Mouse (Mus musculus): ENCODE data around the gene Mttp. TPM values are rescaled to one million over a fixed set of nuclear protein-coding genes. Genes with fewer than 3 reads are reported as not detected.

Mttp gene
- total RNA-seq, 2 experiments from 2014 or later = 4.8 to 5.9 TPM

GRCm38 (mm10) chr3:138096263-138097028, 48.3 kb downstream of the Mttp start:
- DNase-seq (ENCODE audit: low spot score) = no peak
- intact Hi-C loops (cut with DNase I) = no loop called here

- DNase-seq (ENCODE audit: low spot score) = no peak
- intact Hi-C loops (cut with DNase I) = no loop called here
These were observed 49.0 kb downstream of the Mttp start for GRCm38 (mm10) chr3:138095718-138096117.

- intact Hi-C loops (cut with DNase I) = no loop called here
These were observed 49.5 kb downstream of the Mttp start for GRCm38 (mm10) chr3:138095301-138095700.

GRCm38 (mm10) chr3:138083896-138084295, 60.9 kb downstream of the Mttp start:
- intact Hi-C loops (cut with DNase I) = no loop called here

More at GRCm38 (mm10) chr3:138095301-138095700, 49.5 kb downstream of the Mttp start:
- DNase-seq (ENCODE audit: low spot score) = no peak

GRCm38 (mm10) chr3:138083073-138083637, 61.6 kb downstream of the Mttp start:
- DNase-seq (ENCODE audit: low spot score) = no peak
- intact Hi-C loops (cut with DNase I) = no loop called here

More at GRCm38 (mm10) chr3:138083896-138084295, 60.9 kb downstream of the Mttp start:
- no peak for DNase-seq (ENCODE audit: low spot score)

GRCm38 (mm10) chr3:138078701-138079100, 66.1 kb downstream of the Mttp start:
- intact Hi-C loops (cut with DNase I) = no loop called here
- no peak for DNase-seq (ENCODE audit: low spot score)

GRCm38 (mm10) chr3:138077476-138078340, 67.1 kb downstream of the Mttp start:
- no peak for DNase-seq (ENCODE audit: low spot score)
- intact Hi-C loops (cut with DNase I) = no loop called here

GRCm38 (mm10) chr3:138075209-138075608, 69.6 kb downstream of the Mttp start:
- no peak for DNase-seq (ENCODE audit: low spot score)
- intact Hi-C loops (cut with DNase I) = no loop called here

GRCm38 (mm10) chr3:138074214-138074613, 70.6 kb downstream of the Mttp start:
- intact Hi-C loops (cut with DNase I) = no loop called here
- no peak for DNase-seq (ENCODE audit: low spot score)

GRCm38 (mm10) chr3:138071476-138072073, 73.2 kb downstream of the Mttp start:
- no peak for DNase-seq (ENCODE audit: low spot score)
- intact Hi-C loops (cut with DNase I) = no loop called here

- intact Hi-C loops (cut with DNase I) = no loop called here
- DNase-seq (ENCODE audit: low spot score) = no peak
These were observed 73.8 kb downstream of the Mttp start for GRCm38 (mm10) chr3:138071004-138071403.

- no peak for DNase-seq (ENCODE audit: low spot score)
- intact Hi-C loops (cut with DNase I) = loop anchor here (5.0 kb wide), 2 partner anchors 72 to 78 kb away; partner anchors contain the start of genes Mttp and Trmt10a
These were observed 74.8 kb downstream of the Mttp start for GRCm38 (mm10) chr3:138069756-138070511.

- intact Hi-C loops (cut with DNase I) = loop anchor here (5.0 kb wide), 2 partner anchors 74 to 76 kb away; partner anchors contain the start of genes Mttp and Trmt10a
- no peak for DNase-seq (ENCODE audit: low spot score)
These were observed 76.7 kb downstream of the Mttp start for GRCm38 (mm10) chr3:138068103-138068502.

GRCm38 (mm10) chr3:138067288-138067687, 77.5 kb downstream of the Mttp start, which contains the start of gene Gm5105:
Gm5105 (minus strand) TSS chr3:138067388.
- no peak for DNase-seq (ENCODE audit: low spot score)
- intact Hi-C loops (cut with DNase I) = loop anchor here (2.0 to 5.0 kb wide), 3 partner anchors 40 to 75 kb away; partner anchors contain the start of genes Mttp and Trmt10a

- intact Hi-C loops (cut with DNase I) = loop anchor here (2.0 to 5.0 kb wide), 3 partner anchors 40 to 76 kb away; partner anchors contain the start of genes Mttp and Trmt10a
- no peak for DNase-seq (ENCODE audit: low spot score)
These were observed 78.4 kb downstream of the Mttp start for GRCm38 (mm10) chr3:138066348-138066856.

GRCm38 (mm10) chr3:138065930-138066329, 78.8 kb downstream of the Mttp start:
- DNase-seq (ENCODE audit: low spot score) = no peak
- intact Hi-C loops (cut with DNase I) = loop anchor here (2.0 to 5.0 kb wide), 3 partner anchors 39 to 76 kb away; partner anchors contain the start of genes Mttp and Trmt10a

GRCm38 (mm10) chr3:138064732-138065645, 79.8 kb downstream of the Mttp start, which contains the start of gene 1110002E22Rik:
1110002E22Rik (plus strand) TSS chr3:138065052.
- DNase-seq (ENCODE audit: low spot score) = no peak
- intact Hi-C loops (cut with DNase I) = loop anchor here (5.0 kb wide), 3 partner anchors 52 to 77 kb away; partner anchors contain the start of genes Mttp and Trmt10a
